Mouse (Mus musculus) testis, adult 2 months (tissue): ENCODE data around the gene Bmpr1b.

ENCODE experiments used
- CTCF ChIP-seq: fragments of 200-500 bp; IDR thresholded peaks from 2 replicates; pipeline ENCODE4 v1.5.1; 2012; ENCODE audit warnings: low read depth, mild to moderate bottlenecking, inconsistent platforms, low read length, moderate library complexity; ENCODE audit not compliant: control insufficient read depth, insufficient read depth, insufficient replicate concordance
- POLR2A ChIP-seq: fragments of 200-500 bp; IDR thresholded peaks from 2 replicates; pipeline ENCODE4 v1.6.1; 2012; ENCODE audit warnings: low read depth, mild to moderate bottlenecking, inconsistent platforms, low read length, moderate library complexity; ENCODE audit not compliant: control insufficient read depth

GRCm38 (mm10) chr3:141940207-141940606, 229.0 kb downstream of the Bmpr1b start:
- TF ChIP-seq POLR2A (no peak), CTCF (no peak)
